Mouse (Mus musculus) intestine, embryonic 14.5 days (tissue): ENCODE measurements around the gene Krt33b. TPM values are rescaled to one million over a fixed set of nuclear protein-coding genes. Genes with fewer than 3 reads are reported as not detected.

Experiments used
- ATAC-seq: fragments of 200-750 bp; cut with Nextera tagmentation; replicated peaks from 2 replicates; pipeline ENCODE4 v1.8.0; 2017; ENCODE audit warnings: low read depth, moderate number of reproducible peaks, moderate TSS enrichment, moderate library complexity; ENCODE audit not compliant: low FRiP score, low TSS enrichment
- DNase-seq: peaks from one replicate; pipeline ENCODE4 v3.0.0-alpha.2; 2018; ENCODE audit warnings: low spot score
- H3K27ac ChIP-seq: fragments of 300-500 bp; sonication (generic); 2 replicates; pipeline ENCODE4 v1.5.1; 2014; ENCODE audit warnings: low read depth, mild to moderate bottlenecking, control low read depth
- H3K27me3 ChIP-seq: fragments of 300-500 bp; sonication (generic); replicated peaks from 2 replicates; pipeline ENCODE4 v1.6.1; 2014; ENCODE audit warnings: low read length, control low read depth; ENCODE audit not compliant: control insufficient read depth, insufficient read depth
- H3K36me3 ChIP-seq: fragments of 300-500 bp; sonication (generic); 2 replicates; pipeline ENCODE4 v1.6.1; 2014; ENCODE audit warnings: low read length, control low read depth; ENCODE audit not compliant: control insufficient read depth, insufficient read depth
- H3K4me1 ChIP-seq: fragments of 300-500 bp; sonication (generic); replicated peaks from 2 replicates; pipeline ENCODE4 v1.6.1; 2014; ENCODE audit warnings: low read length, control low read depth, mixed read lengths; ENCODE audit not compliant: control insufficient read depth, insufficient read depth
- H3K4me2 ChIP-seq: fragments of 300-500 bp; sonication (generic); 2 replicates; pipeline ENCODE4 v1.6.1; 2014; ENCODE audit warnings: low read length
- H3K4me3 ChIP-seq: fragments of 300-500 bp; sonication (generic); 2 replicates; pipeline ENCODE4 v1.5.1; 2014; ENCODE audit warnings: low read depth, low read length, control low read depth, mixed read lengths
- H3K9ac ChIP-seq: fragments of 300-500 bp; sonication (generic); 2 replicates; pipeline ENCODE4 v1.6.1; 2014; ENCODE audit warnings: mild to moderate bottlenecking, low read length
- H3K9me3 ChIP-seq: fragments of 300-500 bp; sonication (generic); 2 replicates; pipeline ENCODE4 v1.6.1; 2016; ENCODE audit warnings: low read length, control low read depth; ENCODE audit not compliant: control insufficient read depth
- WGBS: fragments of 180-500 bp; shearing (Covaris S2); extraction: QIAGEN DNeasy Blood & Tissue Kit; methylation state at CpG from one replicate; pipeline ENCODE4 v1.1.7; 2014; 5-methylcytosine and 5-hydroxymethylcytosine counted together
- polyA plus RNA-seq: library from polyadenylated mRNA; unstranded; fragments of >200 nt; fragmentation: Nextera tagmentation; extraction: Ambion mirVana; gene quantifications from 2 replicates; pipeline ENCODE4 v1.2.1, GENCODE M21; 2014

The Krt33b gene
- polyA plus RNA-seq, 1 experiment from 2014 or later: not detected

DNA sequence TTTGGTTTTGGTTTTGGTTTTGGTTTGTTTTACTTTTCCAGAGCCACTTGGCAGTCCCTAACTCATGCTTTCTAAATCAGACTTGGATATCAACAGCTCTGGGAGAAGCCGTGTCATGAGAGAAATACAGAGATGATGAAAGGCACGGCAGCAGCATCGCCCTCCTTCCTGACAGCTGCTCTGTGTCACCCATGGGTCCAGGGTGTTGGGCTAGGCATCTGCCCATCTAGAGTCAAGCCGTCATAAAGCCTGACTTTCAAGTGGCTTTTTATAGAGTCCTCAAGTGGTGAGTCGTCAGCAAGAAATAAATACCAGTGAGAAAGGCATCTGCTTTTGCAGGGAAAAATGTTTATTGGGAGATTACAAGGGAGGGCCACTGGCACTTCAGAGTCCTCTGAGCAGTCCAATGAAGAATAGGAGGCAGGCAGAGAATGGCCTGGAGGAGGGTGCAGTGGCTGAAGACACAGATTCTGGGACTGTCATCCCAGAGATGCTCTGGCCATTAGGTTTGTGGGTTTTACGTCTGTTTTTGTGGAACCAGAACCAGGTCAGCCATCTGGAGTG, 16.7 kb upstream of the Krt33b start:
- DNase-seq: peak; percentile 52
- Histone ChIP-seq H3K9me3 (no peaks in the 10 kb centered on the region), H3K4me1 (no peaks in the 10 kb centered on the region), H3K27me3 (no peaks in the 10 kb centered on the region), H3K36me3 (no peaks in the 10 kb centered on the region), H3K27ac (no peak overlapping the region), H3K4me3 (no peak overlapping the region), H3K9ac (no peak overlapping the region), H3K4me2 (no peak overlapping the region)
- 52% methylated on average over 6 of the region's 6 CpGs for WGBS
- ATAC-seq: no peak

GRCm38 (mm10) chr11:100041454-100041853, 11.8 kb upstream of the Krt33b start, which contains the start of gene Krt34:
Gene Krt34, minus strand, starts transcription at chr11:100041554.
- no peak within 1 kb of the TSS for H3K4me3 ChIP-seq
- WGBS: 90% methylated on average over 6 of the region's 6 CpGs
- H3K4me1 ChIP-seq: no peaks in the 10 kb centered on the region
- no peak within 1 kb of the TSS for H3K4me2 ChIP-seq
- H3K9me3 ChIP-seq: no peaks in the 10 kb centered on the region
- no peak within 1 kb of the TSS for H3K9ac ChIP-seq
- DNase-seq: peak; percentile 15
- H3K27me3 ChIP-seq: no peaks in the 10 kb centered on the region
- no peak for ATAC-seq
- H3K27ac ChIP-seq: no peak within 1 kb of the TSS
- H3K36me3 ChIP-seq: no peaks in the 10 kb centered on the region

DNA sequence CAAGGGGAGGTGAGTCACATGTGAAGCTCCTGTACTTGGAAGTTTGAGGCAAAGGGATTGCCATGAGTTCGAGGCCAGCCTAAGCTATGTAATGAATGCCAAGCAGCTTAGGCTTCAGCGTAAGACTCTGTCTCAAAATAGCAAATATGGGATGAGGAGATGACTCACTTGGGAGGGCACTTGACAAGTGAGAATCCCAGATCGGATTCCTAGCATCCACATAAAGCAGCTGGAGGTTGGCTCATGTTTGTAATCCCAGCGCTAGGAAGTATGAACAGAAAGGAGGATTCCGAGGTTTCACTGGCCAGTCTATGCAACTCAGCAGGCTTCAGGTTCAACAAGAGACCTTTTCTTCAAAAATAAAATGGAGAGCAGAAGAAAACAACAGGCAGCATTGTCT, 8.2 kb downstream of the Krt33b start:
- WGBS: 72% methylated on average over 5 of the region's 5 CpGs
- Histone ChIP-seq H3K4me1 (no peaks in the 10 kb centered on the region), H3K9ac (no peak overlapping the region), H3K4me3 (no peak overlapping the region), H3K4me2 (no peak overlapping the region), H3K27ac (no peak overlapping the region), H3K36me3 (no peaks in the 10 kb centered on the region), H3K9me3 (no peaks in the 10 kb centered on the region), H3K27me3 (no peaks in the 10 kb centered on the region)
- no peak for DNase-seq
- ATAC-seq: no peak

DNA sequence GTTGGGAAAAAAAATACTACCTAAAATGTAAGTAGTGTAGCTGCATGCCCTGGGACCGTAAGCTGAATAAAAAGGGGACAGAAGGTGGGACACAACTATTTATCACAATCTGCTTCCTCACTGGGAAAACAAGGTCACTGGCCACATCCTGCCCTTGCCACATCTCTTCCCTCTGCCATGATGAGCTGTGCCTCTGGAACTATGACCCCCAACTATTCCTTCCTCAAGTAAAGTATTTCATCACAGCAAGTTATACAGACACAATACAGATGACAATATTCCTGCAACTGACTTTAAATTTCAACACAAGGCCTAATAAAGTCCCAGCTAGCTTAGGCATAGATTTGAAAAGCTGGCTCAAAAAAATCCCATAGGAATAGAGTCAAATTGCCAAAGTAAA, 10.2 kb downstream of the Krt33b start:
- no peak overlapping the region for H3K9ac ChIP-seq
- H3K4me3 ChIP-seq: no peak overlapping the region
- no peaks in the 10 kb centered on the region for H3K27me3 ChIP-seq
- no peaks in the 10 kb centered on the region for H3K36me3 ChIP-seq
- DNase-seq (peak; percentile 15), ATAC-seq (no peak)
- no peaks in the 10 kb centered on the region for H3K9me3 ChIP-seq
- 87% methylated on average over 1 of the region's 1 CpGs for WGBS
- H3K4me2 ChIP-seq: no peak overlapping the region
- H3K4me1 ChIP-seq: no peaks in the 10 kb centered on the region
- H3K27ac ChIP-seq: no peak overlapping the region

GRCm38 (mm10) chr11:100016112-100016511, 13.6 kb downstream of the Krt33b start, which contains the start of gene Krt33a:
Gene Krt33a, minus strand, starts transcription at chr11:100016212.
- ATAC-seq (no peak), DNase-seq (no peak)
- H3K9me3 ChIP-seq: no peaks in the 10 kb centered on the region
- no peak within 1 kb of the TSS for H3K4me2 ChIP-seq
- no peak within 1 kb of the TSS for H3K9ac ChIP-seq
- H3K27me3 ChIP-seq: no peaks in the 10 kb centered on the region
- H3K4me1 ChIP-seq: no peaks in the 10 kb centered on the region
- 63% methylated on average over 4 of the region's 4 CpGs for WGBS
- H3K4me3 ChIP-seq: no peak within 1 kb of the TSS
- H3K27ac ChIP-seq: no peak within 1 kb of the TSS
- H3K36me3 ChIP-seq: no peaks in the 10 kb centered on the region

- H3K27me3 ChIP-seq: no peaks in the 10 kb centered on the region
- WGBS: 70% methylated on average over 4 of the region's 4 CpGs
- no peak for ATAC-seq
These were observed 15.9 kb downstream of the Krt33b start for GRCm38 (mm10) chr11:100013691-100014171.

DNA sequence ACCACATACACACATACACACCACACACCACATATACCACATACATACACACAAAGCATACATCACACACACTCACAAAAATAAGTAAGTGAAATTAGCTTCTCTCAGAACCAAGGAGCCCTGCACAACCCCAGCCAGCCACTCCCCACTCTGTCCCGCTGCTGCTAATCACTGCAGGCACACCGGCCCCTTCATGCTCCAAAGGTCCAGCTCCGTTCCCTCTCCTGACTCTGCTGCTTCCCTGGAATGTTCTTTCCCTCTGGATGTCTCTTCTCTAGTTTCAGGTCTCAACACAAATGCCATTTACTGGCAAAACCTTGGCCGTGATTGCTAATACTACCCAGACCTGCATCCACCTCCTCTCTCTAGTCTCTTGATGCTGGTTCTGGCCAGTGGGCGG, 19.0 kb downstream of the Krt33b start:
- no peak for DNase-seq
- Histone ChIP-seq H3K4me2 (no peak overlapping the region), H3K4me1 (no peaks in the 10 kb centered on the region), H3K27me3 (no peaks in the 10 kb centered on the region), H3K9ac (no peak overlapping the region), H3K4me3 (no peak overlapping the region), H3K9me3 (no peaks in the 10 kb centered on the region), H3K27ac (no peak overlapping the region), H3K36me3 (no peaks in the 10 kb centered on the region)
- ATAC-seq: no peak
- WGBS: 79% methylated on average over 5 of the region's 5 CpGs

More at GRCm38 (mm10) chr11:100013691-100014171, 15.9 kb downstream of the Krt33b start:
- Histone ChIP-seq H3K27ac (no peak overlapping the region), H3K9me3 (no peaks in the 10 kb centered on the region), H3K4me1 (no peaks in the 10 kb centered on the region), H3K9ac (no peak overlapping the region), H3K4me2 (no peak overlapping the region), H3K4me3 (no peak overlapping the region), H3K36me3 (no peaks in the 10 kb centered on the region)
- DNase-seq: no peak

DNA sequence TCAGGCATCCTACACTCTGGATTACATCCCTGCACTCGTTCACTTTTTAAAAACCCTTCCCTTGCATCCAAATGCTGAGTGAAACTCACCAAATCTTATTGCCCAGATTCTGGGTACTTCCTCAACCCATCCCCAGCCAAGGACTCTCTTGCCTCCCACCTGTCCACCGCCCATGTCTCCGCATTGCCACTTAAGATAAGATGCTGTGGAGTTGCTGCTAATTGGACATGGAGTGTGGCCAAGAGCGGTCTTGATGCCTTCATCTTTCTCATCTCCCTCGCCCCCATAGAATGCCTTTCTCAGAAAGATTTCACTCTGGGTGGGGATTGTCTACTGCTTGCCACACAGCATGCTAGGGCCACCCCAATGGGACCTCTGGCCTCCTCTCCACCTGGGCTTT, 21.3 kb downstream of the Krt33b start:
- 90% methylated on average over 5 of the region's 5 CpGs for WGBS

DNA sequence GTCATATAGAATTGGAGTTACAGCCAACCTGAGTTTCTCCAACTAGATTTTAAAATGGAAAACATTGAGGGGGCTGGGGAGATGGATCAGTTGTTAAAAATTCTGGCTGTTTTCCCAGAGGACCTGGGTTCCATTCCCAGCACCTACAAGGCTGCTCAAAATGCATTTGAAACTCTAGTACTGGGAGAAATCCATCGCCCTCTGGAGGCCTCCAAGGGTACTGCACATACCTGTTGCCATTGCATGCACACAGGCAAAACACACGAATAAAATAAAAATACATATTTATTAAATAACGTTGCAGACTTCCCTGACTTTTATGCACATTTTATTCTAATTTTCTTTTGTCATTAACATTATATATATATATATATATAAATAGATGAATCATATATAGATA, 23.0 kb downstream of the Krt33b start:
- 56% methylated on average over 3 of the region's 3 CpGs for WGBS
- H3K4me3 ChIP-seq: no peak overlapping the region
- H3K4me2 ChIP-seq: no peak overlapping the region
- H3K4me1 ChIP-seq: no peaks in the 10 kb centered on the region
- H3K27me3 ChIP-seq: no peaks in the 10 kb centered on the region
- DNase-seq (no peak), ATAC-seq (no peak)
- H3K27ac ChIP-seq: no peak overlapping the region
- no peaks in the 10 kb centered on the region for H3K36me3 ChIP-seq
- H3K9me3 ChIP-seq: 0 out of 2 replicates have a peak, but pooled peaks cover 1% of the 10 kb centered on the region
- no peak overlapping the region for H3K9ac ChIP-seq

More for the DNA sequence above, 21.3 kb downstream of the Krt33b start:
- ATAC-seq (no peak), DNase-seq (no peak)
- Histone ChIP-seq H3K9me3 (no peaks in the 10 kb centered on the region), H3K4me1 (no peaks in the 10 kb centered on the region), H3K27me3 (no peaks in the 10 kb centered on the region), H3K27ac (no peak overlapping the region), H3K4me2 (no peak overlapping the region), H3K36me3 (no peaks in the 10 kb centered on the region), H3K4me3 (no peak overlapping the region), H3K9ac (no peak overlapping the region)
